Mouse (Mus musculus) liver, embryonic 14.5 days (tissue): ENCODE measurements at regions not wholly inside any gene's neighbourhood (a gene's known extent, or its start where the extent isn't known, plus 50 kb on each side); places are given as distances from the start of the nearest gene placed in this dataset.

ENCODE experiments used
- CTCF ChIP-seq: IDR thresholded peaks from 2 replicates; pipeline ENCODE4 v1.5.1; 2016; ENCODE audit warnings: antibody characterized with exemption, low read depth, control low read depth
- EP300 ChIP-seq: IDR thresholded peaks from 2 replicates; pipeline ENCODE4 v1.6.1; 2016; ENCODE audit warnings: antibody characterized with exemption, low read depth

DNA sequence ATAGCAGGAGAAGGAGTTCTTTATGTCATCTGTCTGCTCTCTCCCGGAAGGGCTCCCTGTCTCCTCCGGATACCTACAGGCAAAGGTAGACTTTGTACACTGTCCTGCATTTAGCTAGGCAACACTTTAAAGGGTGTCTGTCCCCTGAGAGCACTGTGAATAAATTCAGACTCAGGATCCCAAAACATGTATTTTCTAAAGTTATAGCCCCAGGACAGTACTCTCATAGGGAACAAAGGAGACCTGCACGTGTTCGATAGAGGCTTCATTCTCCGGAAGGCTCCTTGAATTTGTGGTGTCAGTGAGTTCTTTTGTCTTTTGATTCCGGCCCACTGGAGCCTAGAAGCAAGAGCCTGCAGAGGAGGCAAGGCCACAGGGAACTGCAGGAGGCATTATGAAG, 1273.3 kb downstream of the Synb start:
- TF ChIP-seq CTCF, result no peak
- TF ChIP-seq EP300, result no peak
